Mouse (Mus musculus): ENCODE results near the gene Hoxd13.

GRCm38 (mm10) chr2:74642431-74642830 lies 25.7 kb upstream of the Hoxd13 start:
- TF ChIP-seq CTCF (IDR thresholded peaks at IDR 0.05; ENCODE audit: low read depth) (no peak), EP300 (IDR thresholded peaks at IDR 0.05; ENCODE audit: low read depth) (no peak)
